Mouse (Mus musculus): ENCODE measurements at regions not wholly inside any gene's neighbourhood (a gene's known extent, or its start where the extent isn't known, plus 50 kb on each side); places are given as distances from the start of the nearest gene placed in this dataset.
"Not testable (repeated sequence)": the region's sequence is repeated elsewhere in the genome, so short reads cannot be mapped to it uniquely, and the experiment has no call there.

GRCm38 (mm10) chr14:58306832-58307521, 236.6 kb downstream of the Fgf9 start:
- intact Hi-C loops (cut with DNase I; ENCODE audit: low total_unique reads), result no loop called here
- no peak for DNase-seq

GRCm38 (mm10) chr14:58300411-58300887, 230.1 kb downstream of the Fgf9 start:
- intact Hi-C loops (cut with DNase I; ENCODE audit: low total_unique reads), result no loop called here
- DNase-seq, result no peak

- no peak for DNase-seq
- intact Hi-C loops (cut with DNase I; ENCODE audit: low total_unique reads), result no loop called here
These were observed 215.7 kb downstream of the Fgf9 start for GRCm38 (mm10) chr14:58286007-58286525.

- no peak for DNase-seq
These were observed 212.5 kb downstream of the Fgf9 start for GRCm38 (mm10) chr14:58282708-58283290.

GRCm38 (mm10) chr14:58282264-58282663, 211.9 kb downstream of the Fgf9 start:
- DNase-seq, result no peak
- intact Hi-C loops (cut with DNase I; ENCODE audit: low total_unique reads), result no loop called here

More at GRCm38 (mm10) chr14:58282708-58283290, 212.5 kb downstream of the Fgf9 start:
- intact Hi-C loops (cut with DNase I; ENCODE audit: low total_unique reads), result no loop called here

GRCm38 (mm10) chr14:58274440-58274839, 204.1 kb downstream of the Fgf9 start:
- intact Hi-C loops (cut with DNase I; ENCODE audit: low total_unique reads); DNase-seq: not testable (repeated sequence)

GRCm38 (mm10) chr14:58273693-58274419, 203.5 kb downstream of the Fgf9 start:
- intact Hi-C loops (cut with DNase I; ENCODE audit: low total_unique reads), result no loop called here

GRCm38 (mm10) chr14:58265373-58265772, 195.0 kb downstream of the Fgf9 start:
- intact Hi-C loops (cut with DNase I; ENCODE audit: low total_unique reads), result no loop called here
- DNase-seq, result no peak

More at GRCm38 (mm10) chr14:58273693-58274419, 203.5 kb downstream of the Fgf9 start:
- DNase-seq, result no peak

- no peak for DNase-seq
- intact Hi-C loops (cut with DNase I; ENCODE audit: low total_unique reads), result no loop called here
These were observed 194.1 kb downstream of the Fgf9 start for GRCm38 (mm10) chr14:58264401-58264800.

- DNase-seq, result peak; percentile 4
- intact Hi-C loops (cut with DNase I; ENCODE audit: low total_unique reads), result no loop called here
These were observed 183.1 kb downstream of the Fgf9 start for GRCm38 (mm10) chr14:58253369-58253968.

GRCm38 (mm10) chr14:58225869-58226268, 155.5 kb downstream of the Fgf9 start:
- no peak for DNase-seq

GRCm38 (mm10) chr14:58224419-58224818, 154.1 kb downstream of the Fgf9 start:
- intact Hi-C loops (cut with DNase I; ENCODE audit: low total_unique reads), result no loop called here

More at GRCm38 (mm10) chr14:58225869-58226268, 155.5 kb downstream of the Fgf9 start:
- intact Hi-C loops (cut with DNase I; ENCODE audit: low total_unique reads), result no loop called here

GRCm38 (mm10) chr14:58208401-58208800, 138.1 kb downstream of the Fgf9 start:
- intact Hi-C loops (cut with DNase I; ENCODE audit: low total_unique reads), result no loop called here
- no peak for DNase-seq

More at GRCm38 (mm10) chr14:58224419-58224818, 154.1 kb downstream of the Fgf9 start:
- no peak for DNase-seq

- no peak for DNase-seq
- intact Hi-C loops (cut with DNase I; ENCODE audit: low total_unique reads), result no loop called here
These were observed 132.4 kb downstream of the Fgf9 start for GRCm38 (mm10) chr14:58202607-58203295.

GRCm38 (mm10) chr14:58189948-58190347, 119.6 kb downstream of the Fgf9 start:
- DNase-seq, result no peak
- intact Hi-C loops (cut with DNase I; ENCODE audit: low total_unique reads), result no loop called here

GRCm38 (mm10) chr14:58182869-58183268, 112.5 kb downstream of the Fgf9 start:
- intact Hi-C loops (cut with DNase I; ENCODE audit: low total_unique reads), result no loop called here
- no peak for DNase-seq

- intact Hi-C loops (cut with DNase I; ENCODE audit: low total_unique reads), result no loop called here
- no peak for DNase-seq
These were observed 110.4 kb downstream of the Fgf9 start for GRCm38 (mm10) chr14:58180724-58181123.

GRCm38 (mm10) chr14:58175651-58176363, 105.5 kb downstream of the Fgf9 start:
- intact Hi-C loops (cut with DNase I; ENCODE audit: low total_unique reads), result no loop called here

GRCm38 (mm10) chr14:58174512-58174911, 104.2 kb downstream of the Fgf9 start:
- no peak for DNase-seq
- intact Hi-C loops (cut with DNase I; ENCODE audit: low total_unique reads), result no loop called here

More at GRCm38 (mm10) chr14:58175651-58176363, 105.5 kb downstream of the Fgf9 start:
- DNase-seq, result no peak

Measured in gastrocnemius, postnatal 14 days (tissue).